Mouse (Mus musculus) neural tube, embryonic 12.5 days (tissue): ENCODE measurements at regions not wholly inside any gene's neighbourhood (a gene's known extent, or its start where the extent isn't known, plus 50 kb on each side); places are given as distances from the start of the nearest gene placed in this dataset.

Source experiments
- ATAC-seq: fragments of 200-750 bp; cut with Nextera tagmentation; 2 replicates; pipeline ENCODE4 v1.8.0; 2017; ENCODE audit warnings: low read depth, mild to moderate bottlenecking, moderate TSS enrichment, moderate library complexity; ENCODE audit not compliant: low FRiP score
- H3K27ac ChIP-seq: fragments of 300-500 bp; sonication (generic); 2 replicates; pipeline ENCODE4 v1.5.1; 2016
- H3K27me3 ChIP-seq: fragments of 300-500 bp; sonication (generic); replicated peaks from 2 replicates; pipeline ENCODE4 v1.6.1; 2016; ENCODE audit warnings: mild to moderate bottlenecking
- H3K36me3 ChIP-seq: fragments of 300-500 bp; sonication (generic); 2 replicates; pipeline ENCODE4 v1.6.1; 2016; ENCODE audit warnings: mild to moderate bottlenecking
- H3K4me1 ChIP-seq: fragments of 300-500 bp; sonication (generic); 2 replicates; pipeline ENCODE4 v1.6.1; 2016
- H3K4me2 ChIP-seq: fragments of 300-500 bp; sonication (generic); replicated peaks from 2 replicates; pipeline ENCODE4 v1.6.1; 2016; ENCODE audit warnings: mild to moderate bottlenecking
- H3K4me3 ChIP-seq: fragments of 300-500 bp; sonication (generic); 2 replicates; pipeline ENCODE4 v1.5.1; 2016
- H3K9ac ChIP-seq: fragments of 300-500 bp; sonication (generic); 2 replicates; pipeline ENCODE4 v1.6.1; 2016; ENCODE audit warnings: mild to moderate bottlenecking
- H3K9me3 ChIP-seq: fragments of 300-500 bp; sonication (generic); 2 replicates; pipeline ENCODE4 v1.6.1; 2016; ENCODE audit warnings: mild to moderate bottlenecking
- WGBS: fragments of 180-500 bp; shearing (Covaris S2); methylation state at CpG from one replicate; pipeline ENCODE4 v1.1.7; 2016; 5-methylcytosine and 5-hydroxymethylcytosine counted together

DNA sequence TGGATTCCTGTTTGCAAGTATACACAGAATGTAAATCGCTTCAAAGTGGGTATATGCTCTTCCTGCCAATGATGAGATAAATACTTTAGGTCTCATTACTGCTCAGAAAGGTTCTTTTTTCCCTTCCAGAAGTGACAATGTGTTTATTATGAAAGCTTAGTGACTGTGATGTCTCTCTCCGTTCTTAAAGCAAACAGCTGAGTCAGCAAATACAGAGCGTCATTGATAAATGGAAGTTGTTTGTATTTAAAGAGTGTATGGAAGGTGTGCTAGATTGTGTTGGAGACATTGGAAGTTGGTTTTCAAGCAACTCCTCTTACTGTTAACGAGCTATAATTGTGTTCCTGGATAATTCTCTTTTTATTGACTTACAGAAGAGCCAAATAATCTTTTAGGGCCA, 408.0 kb downstream of the Prr30 start:
- Histone ChIP-seq H3K4me3 (no peak overlapping the region), H3K4me1 (no peaks in the 10 kb centered on the region), H3K27ac (no peak overlapping the region), H3K9ac (no peak overlapping the region), H3K27me3 (no peaks in the 10 kb centered on the region), H3K9me3 (no peaks in the 10 kb centered on the region), H3K4me2 (no peak overlapping the region), H3K36me3 (no peaks in the 10 kb centered on the region)
- ATAC-seq = no peak
- 76% methylated on average over 4 of the region's 4 CpGs for WGBS

GRCm38 (mm10) chr14:100781882-100782281, 418.2 kb downstream of the Prr30 start:
- no peak overlapping the region for H3K4me2 ChIP-seq

DNA sequence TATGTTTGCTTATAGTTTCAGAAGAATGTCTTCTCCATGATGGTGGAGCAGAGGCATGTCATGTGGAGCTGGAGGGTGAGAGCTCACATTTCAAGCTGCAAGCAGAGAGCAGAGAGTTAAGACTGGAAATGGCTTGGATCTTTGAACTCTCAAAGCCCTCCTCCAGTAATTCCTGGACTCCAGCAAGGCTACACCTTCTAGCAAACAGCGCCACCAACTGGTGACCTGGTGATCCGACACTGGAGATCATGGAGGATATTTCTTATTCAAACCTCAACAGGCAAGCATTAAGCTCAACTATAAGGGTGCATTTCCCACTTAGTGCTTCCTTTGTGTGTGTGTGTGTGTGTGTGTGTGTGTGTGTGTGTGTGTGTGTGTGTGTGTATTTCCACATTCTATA, 446.2 kb downstream of the Prr30 start:
- Histone ChIP-seq H3K9me3 (no peaks in the 10 kb centered on the region), H3K27ac (no peak overlapping the region), H3K4me2 (no peak overlapping the region), H3K9ac (no peak overlapping the region), H3K4me3 (no peak overlapping the region), H3K4me1 (peaks cover 21% of the 10 kb centered on the region), H3K27me3 (no peaks in the 10 kb centered on the region), H3K36me3 (no peaks in the 10 kb centered on the region)
- 27% methylated on average over 2 of the region's 2 CpGs for WGBS
- ATAC-seq = no peak

More at GRCm38 (mm10) chr14:100781882-100782281, 418.2 kb downstream of the Prr30 start:
- ATAC-seq = no peak
- WGBS = 84% methylated on average over 3 of the region's 3 CpGs
- no peaks in the 10 kb centered on the region for H3K9me3 ChIP-seq
- no peaks in the 10 kb centered on the region for H3K36me3 ChIP-seq
- no peaks in the 10 kb centered on the region for H3K4me1 ChIP-seq
- no peak overlapping the region for H3K4me3 ChIP-seq
- no peaks in the 10 kb centered on the region for H3K27me3 ChIP-seq
- H3K27ac ChIP-seq = no peak overlapping the region
- no peak overlapping the region for H3K9ac ChIP-seq

GRCm38 (mm10) chr14:100752746-100753145, 447.4 kb downstream of the Prr30 start:
- Histone ChIP-seq H3K27ac (no peak overlapping the region), H3K4me3 (no peak overlapping the region), H3K36me3 (no peaks in the 10 kb centered on the region), H3K9ac (no peak overlapping the region), H3K4me2 (no peak overlapping the region), H3K9me3 (no peaks in the 10 kb centered on the region), H3K4me1 (peaks cover 21% of the 10 kb centered on the region), H3K27me3 (no peaks in the 10 kb centered on the region)
- WGBS = 90% methylated on average over 10 of the region's 10 CpGs
- no peak for ATAC-seq

- Histone ChIP-seq H3K4me2 (peak overlapping the region; percentile 62), H3K4me3 (peak overlapping the region; percentile 37), H3K36me3 (no peaks in the 10 kb centered on the region), H3K27me3 (no peaks in the 10 kb centered on the region), H3K9ac (peak overlapping the region; percentile 51), H3K27ac (0 out of 2 replicates have a peak overlapping the region, but pooled peaks have one; percentile 39), H3K4me1 (peaks cover 21% of the 10 kb centered on the region), H3K9me3 (no peaks in the 10 kb centered on the region)
- 10% methylated on average over 19 of the region's 19 CpGs for WGBS
- peak; percentile 96 for ATAC-seq
Measured at GRCm38 (mm10) chr14:100749737-100750541, 450.2 kb downstream of the Prr30 start.

- H3K27me3 ChIP-seq = no peaks in the 10 kb centered on the region
- no peak overlapping the region for H3K4me3 ChIP-seq
- WGBS = 62% methylated on average over 4 of the region's 4 CpGs
- no peak overlapping the region for H3K9ac ChIP-seq
- H3K9me3 ChIP-seq = no peaks in the 10 kb centered on the region
- no peaks in the 10 kb centered on the region for H3K4me1 ChIP-seq
- ATAC-seq = no peak
- H3K36me3 ChIP-seq = no peaks in the 10 kb centered on the region
- H3K4me2 ChIP-seq = no peak overlapping the region
- H3K27ac ChIP-seq = no peak overlapping the region
Measured at GRCm38 (mm10) chr14:100735276-100735675, 450.8 kb upstream of the Klf12 start.

- Histone ChIP-seq H3K27ac (no peak overlapping the region), H3K9me3 (no peaks in the 10 kb centered on the region), H3K4me2 (no peak overlapping the region), H3K9ac (no peak overlapping the region), H3K4me1 (no peaks in the 10 kb centered on the region), H3K27me3 (no peaks in the 10 kb centered on the region), H3K4me3 (no peak overlapping the region), H3K36me3 (no peaks in the 10 kb centered on the region)
- ATAC-seq = no peak
- WGBS = 87% methylated on average over 4 of the region's 4 CpGs
Measured at GRCm38 (mm10) chr14:100728433-100728832, 444.0 kb upstream of the Klf12 start.

DNA sequence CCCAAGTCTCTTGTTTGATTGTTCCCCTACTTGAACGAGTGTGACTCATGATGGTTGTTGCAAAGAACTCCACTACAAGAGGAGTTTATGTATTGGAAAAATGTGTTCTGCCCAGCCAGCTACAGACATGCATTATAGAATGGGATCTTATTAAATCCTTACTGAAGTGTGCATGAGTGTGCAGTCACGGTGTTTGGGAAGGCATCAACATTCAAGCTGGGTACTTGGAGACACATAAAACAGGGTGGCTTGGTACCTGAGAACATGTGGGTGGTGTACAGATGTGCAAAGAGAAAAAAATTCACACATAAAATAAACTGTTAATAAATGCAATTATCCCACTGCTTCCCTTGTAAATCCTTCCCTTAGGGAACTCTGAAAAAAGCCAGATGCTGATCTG, 443.2 kb upstream of the Klf12 start:
- no peak overlapping the region for H3K4me3 ChIP-seq
- 77% methylated on average over 2 of the region's 2 CpGs for WGBS
- no peak overlapping the region for H3K4me2 ChIP-seq
- no peak overlapping the region for H3K27ac ChIP-seq
- no peak overlapping the region for H3K9ac ChIP-seq
- H3K9me3 ChIP-seq = no peaks in the 10 kb centered on the region
- no peaks in the 10 kb centered on the region for H3K4me1 ChIP-seq
- ATAC-seq = no peak
- no peaks in the 10 kb centered on the region for H3K36me3 ChIP-seq
- H3K27me3 ChIP-seq = no peaks in the 10 kb centered on the region

DNA sequence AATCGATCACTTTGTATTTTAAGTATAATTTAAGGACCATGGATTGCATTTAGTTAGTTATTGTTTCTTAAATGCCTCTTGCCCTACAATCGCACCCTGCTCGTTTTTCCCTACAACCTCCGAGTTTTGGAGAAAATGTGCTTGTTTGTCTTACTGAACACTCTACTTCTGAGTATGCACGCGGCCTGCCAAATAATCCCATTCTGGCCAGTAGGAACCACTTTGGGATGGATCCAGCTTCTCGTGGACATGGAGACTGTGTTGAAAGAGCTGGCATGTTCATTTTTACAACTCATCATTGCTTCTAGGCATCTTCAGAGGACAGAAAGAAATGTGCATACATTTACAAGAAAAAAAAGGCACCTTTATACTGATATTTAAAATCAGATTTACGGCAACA, 440.5 kb upstream of the Klf12 start:
- H3K4me1 ChIP-seq = peaks cover 4% of the 10 kb centered on the region; the same call in 1 of the 2 replicates
- no peaks in the 10 kb centered on the region for H3K36me3 ChIP-seq
- no peaks in the 10 kb centered on the region for H3K9me3 ChIP-seq
- no peak overlapping the region for H3K9ac ChIP-seq
- H3K27me3 ChIP-seq = no peaks in the 10 kb centered on the region
- H3K4me3 ChIP-seq = no peak overlapping the region
- 89% methylated on average over 8 of the region's 8 CpGs for WGBS
- H3K4me2 ChIP-seq = no peak overlapping the region
- H3K27ac ChIP-seq = no peak overlapping the region
- ATAC-seq = no peak

GRCm38 (mm10) chr14:100720667-100721066, 436.2 kb upstream of the Klf12 start:
- Histone ChIP-seq H3K27me3 (no peaks in the 10 kb centered on the region), H3K4me2 (no peak overlapping the region), H3K4me3 (no peak overlapping the region), H3K9ac (no peak overlapping the region), H3K27ac (no peak overlapping the region), H3K36me3 (no peaks in the 10 kb centered on the region), H3K4me1 (peaks cover 8% of the 10 kb centered on the region; the same call in 1 of the 2 replicates), H3K9me3 (no peaks in the 10 kb centered on the region)
- ATAC-seq = peak; percentile 48; the same call in 1 of the 2 replicates
- 30% methylated on average over 1 of the region's 1 CpGs for WGBS

DNA sequence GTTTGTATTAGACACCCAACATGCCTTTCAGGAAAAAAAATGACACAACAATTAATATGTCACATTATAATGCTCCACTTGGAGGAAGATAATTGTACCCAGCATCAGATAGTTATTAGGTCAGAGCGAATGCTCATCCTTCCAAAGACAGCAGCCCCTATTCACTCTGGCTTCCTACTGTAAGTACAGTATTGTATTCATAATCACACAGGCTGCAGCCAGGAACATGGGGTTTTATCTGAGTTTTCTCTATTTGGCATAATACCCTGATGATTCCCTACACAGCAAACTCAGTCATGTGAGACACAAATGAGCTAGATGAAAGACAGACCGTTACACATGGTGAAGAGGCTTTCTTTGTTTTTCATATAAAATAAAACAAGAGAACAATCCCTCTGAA, 430.5 kb upstream of the Klf12 start:
- H3K27me3 ChIP-seq = no peaks in the 10 kb centered on the region
- no peak overlapping the region for H3K4me2 ChIP-seq
- H3K9ac ChIP-seq = no peak overlapping the region
- peaks cover 12% of the 10 kb centered on the region; the same call in 1 of the 2 replicates for H3K4me1 ChIP-seq
- WGBS = 71% methylated on average over 2 of the region's 2 CpGs
- H3K9me3 ChIP-seq = no peaks in the 10 kb centered on the region
- ATAC-seq = no peak
- no peak overlapping the region for H3K4me3 ChIP-seq
- H3K36me3 ChIP-seq = no peaks in the 10 kb centered on the region
- H3K27ac ChIP-seq = no peak overlapping the region

DNA sequence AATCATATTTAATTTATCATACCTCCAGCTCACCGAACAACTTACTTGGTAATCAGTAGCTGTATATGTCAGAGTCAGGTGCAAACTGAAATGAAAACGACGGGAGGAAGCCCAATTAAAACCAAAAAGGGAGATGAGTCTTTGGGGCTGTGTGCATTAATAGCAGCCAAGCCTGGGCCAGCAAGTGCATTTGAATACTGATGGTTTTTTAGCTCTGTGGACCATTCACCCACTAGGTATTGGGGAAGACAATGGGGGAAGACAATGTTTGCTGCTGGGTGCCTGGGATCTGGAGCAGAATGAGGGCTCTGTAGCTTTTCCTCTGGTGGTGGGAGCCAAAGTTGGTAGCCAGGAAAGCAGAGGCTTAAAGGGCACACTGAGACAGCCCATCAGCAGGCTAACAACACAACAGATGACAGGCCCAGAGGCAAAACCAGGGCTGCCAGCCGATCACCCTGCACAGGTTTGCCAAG, 429.6 kb upstream of the Klf12 start:
- H3K9ac ChIP-seq = no peak overlapping the region
- no peaks in the 10 kb centered on the region for H3K27me3 ChIP-seq
- H3K4me3 ChIP-seq = no peak overlapping the region
- ATAC-seq = peak; percentile 62
- H3K9me3 ChIP-seq = no peaks in the 10 kb centered on the region
- H3K4me2 ChIP-seq = no peak overlapping the region
- no peaks in the 10 kb centered on the region for H3K36me3 ChIP-seq
- peak overlapping the region; percentile 26; the same call in 1 of the 2 replicates for H3K27ac ChIP-seq
- H3K4me1 ChIP-seq = peaks cover 9% of the 10 kb centered on the region; the same call in 1 of the 2 replicates
- 54% methylated on average over 4 of the region's 4 CpGs for WGBS

- Histone ChIP-seq H3K4me1 (peaks cover 9% of the 10 kb centered on the region; the same call in 1 of the 2 replicates), H3K4me2 (no peak overlapping the region), H3K9me3 (no peaks in the 10 kb centered on the region), H3K36me3 (no peaks in the 10 kb centered on the region), H3K27me3 (no peaks in the 10 kb centered on the region), H3K4me3 (no peak overlapping the region), H3K9ac (no peak overlapping the region), H3K27ac (no peak overlapping the region)
- 46% methylated on average over 6 of the region's 6 CpGs for WGBS
- peak; percentile 80 for ATAC-seq
Measured at GRCm38 (mm10) chr14:100713592-100713991, 429.1 kb upstream of the Klf12 start.
